Mouse (Mus musculus) frontal cortex, adult 2 months (tissue): ENCODE data around the gene Nit2. TPM values are rescaled to one million over a fixed set of nuclear protein-coding genes. Genes with fewer than 3 reads are reported as not detected.

Experiments used
- polyA plus RNA-seq: library from polyadenylated mRNA; depleted of rRNA; stranded (reverse); fragments of >200 nt; gene quantifications from 2 replicates; pipeline ENCODE4 v1.2.3, GENCODE M21; 2012; rRNA removed

Nit2 gene
- polyA plus RNA-seq, 1 experiment = 14.1 TPM

Other genes starting within 250 kb of the Nit2 start
- gene Lnp1, start 239.3 kb downstream of the Nit2 start, polyA plus RNA-seq = 4.2 and 6.9 TPM in 2 replicates
- gene Tmem45a2, start 96.0 kb downstream of the Nit2 start, polyA plus RNA-seq = 0.08 TPM in 1 of 2 replicates, not detected in the other
- gene Tomm70a, start 45.6 kb downstream of the Nit2 start, polyA plus RNA-seq = 53.1 and 59.1 TPM in 2 replicates
- 42.9 and 43.1 TPM in 2 replicates for gene Tbc1d23, start 64.2 kb upstream of the Nit2 start, polyA plus RNA-seq
- gene Tmem30c, start 125.5 kb upstream of the Nit2 start, polyA plus RNA-seq = 1.5 and 1.7 TPM in 2 replicates
- 10.6 and 10.9 TPM in 2 replicates for gene Filip1l, start 185.8 kb upstream of the Nit2 start, polyA plus RNA-seq